In genomic region chr7:37142780-37143179, GRCm38 (mm10) we compare ENCODE assay signal across 29 mouse cellular contexts.
"Had no signal": no experiment of that assay in that cellular context is flagged by ENCODE, and none has a peak within 500 bp of the region (broad histone marks: within the 10 kb centered on the region; RNA-seq: fewer than 3 reads in every experiment).

No protein-coding gene starts in this region.

- H3K27ac ChIP-seq: embryonic facial prominence, embryonic 10.5 days; embryonic facial prominence, embryonic 12.5 days; embryonic facial prominence, embryonic 13.5 days; embryonic facial prominence, embryonic 15.5 days; forebrain, embryonic 10.5 days; forebrain, embryonic 12.5 days; forebrain, embryonic 13.5 days; forebrain, embryonic 15.5 days; gastrocnemius, adult 2 months; heart, adult 2 months had no signal

- H3K27me3 ChIP-seq: embryonic facial prominence, embryonic 12.5 days; embryonic facial prominence, embryonic 13.5 days; embryonic facial prominence, embryonic 15.5 days; forebrain, embryonic 12.5 days; forebrain, embryonic 13.5 days; forebrain, embryonic 15.5 days had no signal

- H3K36me3 ChIP-seq: embryonic facial prominence, embryonic 10.5 days; embryonic facial prominence, embryonic 12.5 days; embryonic facial prominence, embryonic 13.5 days; embryonic facial prominence, embryonic 15.5 days; forebrain, embryonic 10.5 days; forebrain, embryonic 12.5 days; forebrain, embryonic 15.5 days had no signal

- H3K9ac ChIP-seq: embryonic facial prominence, embryonic 12.5 days; embryonic facial prominence, embryonic 13.5 days; embryonic facial prominence, embryonic 15.5 days; forebrain, embryonic 12.5 days; forebrain, embryonic 13.5 days; forebrain, embryonic 15.5 days; forebrain, postnatal 0 days had no signal

- DNase-seq: cerebellum, adult 2 months; cerebellum, adult 8-10 months; cerebellum, adult 9-10 months; cerebellum, adult 9-11 months; cerebellum, postnatal 10 days; cerebellum, postnatal 14 days; cerebellum, postnatal 25 days; cerebellum, postnatal 36 days; embryo, embryonic 11 days; forebrain, postnatal 0 days; gastrocnemius, adult 2 months; gastrocnemius, postnatal 10 days; gastrocnemius, postnatal 14 days; gastrocnemius, postnatal 25 days; gastrocnemius, postnatal 36 days; heart, adult 11 months; heart, adult 18-20 months; heart, adult 2 months had no signal

- H3K4me3 ChIP-seq: embryonic facial prominence, embryonic 10.5 days; embryonic facial prominence, embryonic 12.5 days; embryonic facial prominence, embryonic 13.5 days; embryonic facial prominence, embryonic 15.5 days; erythroblast, embryonic 14.5 days; forebrain, embryonic 10.5 days; forebrain, embryonic 12.5 days; forebrain, embryonic 13.5 days; forebrain, embryonic 15.5 days; gastrocnemius, adult 2 months; heart, adult 2 months had no signal

- H3K4me2 ChIP-seq: embryonic facial prominence, embryonic 12.5 days; embryonic facial prominence, embryonic 13.5 days; embryonic facial prominence, embryonic 15.5 days; forebrain, embryonic 12.5 days; forebrain, embryonic 13.5 days; forebrain, embryonic 15.5 days had no signal

- H3K9me3 ChIP-seq: embryonic facial prominence, embryonic 10.5 days; embryonic facial prominence, embryonic 12.5 days; embryonic facial prominence, embryonic 13.5 days; embryonic facial prominence, embryonic 15.5 days; forebrain, embryonic 10.5 days; forebrain, embryonic 12.5 days; forebrain, embryonic 13.5 days; forebrain, embryonic 15.5 days had no signal

- ATAC-seq: forebrain, embryonic 13.5 days; forebrain, embryonic 14.5 days; forebrain, embryonic 15.5 days; forebrain, embryonic 16.5 days; forebrain, postnatal 0 days had no signal

- H3K4me1 ChIP-seq: embryonic facial prominence, embryonic 12.5 days; embryonic facial prominence, embryonic 13.5 days; embryonic facial prominence, embryonic 15.5 days had no signal
